Mouse (Mus musculus): ENCODE measurements around the gene Plcb4.

The Plcb4 gene

GRCm38 (mm10) chr2:135856826-135857225 is 198.0 kb downstream of the Plcb4 start:
- DNase-seq = no peak

- no peak for DNase-seq
These were observed 203.0 kb downstream of the Plcb4 start for GRCm38 (mm10) chr2:135861531-135862488.

- no peak for DNase-seq
These were observed 203.9 kb downstream of the Plcb4 start for GRCm38 (mm10) chr2:135862489-135863390.

GRCm38 (mm10) chr2:135863391-135864076 is 204.7 kb downstream of the Plcb4 start:
- DNase-seq = peak; percentile 23

DNA sequence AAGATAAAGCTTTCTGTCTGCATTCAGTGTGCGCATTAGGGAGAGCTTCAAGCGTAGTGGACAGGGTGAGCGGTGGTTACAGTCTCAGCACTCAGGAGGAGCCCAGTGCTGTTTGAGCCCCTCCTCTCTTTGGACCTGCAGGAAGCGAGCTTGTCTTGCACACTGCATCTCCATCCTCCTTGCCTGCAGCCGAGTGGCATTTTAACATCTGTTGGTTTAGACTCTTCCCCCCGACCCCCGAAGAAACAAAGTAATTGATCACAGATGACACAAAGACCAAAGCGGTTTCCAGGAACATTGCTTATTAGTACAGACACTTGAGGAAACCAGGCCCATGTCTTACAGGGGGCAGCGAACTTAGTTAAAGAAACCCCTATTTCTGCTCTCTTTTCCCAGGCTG is 207.6 kb downstream of the Plcb4 start:
- no peak for DNase-seq

- DNase-seq = no peak
These were observed 208.0 kb downstream of the Plcb4 start for GRCm38 (mm10) chr2:135866838-135867237.

GRCm38 (mm10) chr2:135869637-135870036 is 210.8 kb downstream of the Plcb4 start:
- DNase-seq = no peak

- DNase-seq = no peak
These were observed 214.3 kb downstream of the Plcb4 start for GRCm38 (mm10) chr2:135873146-135873545.

- DNase-seq = peak; percentile 28
These were observed 214.9 kb downstream of the Plcb4 start for GRCm38 (mm10) chr2:135873761-135874160.

- peak; percentile 34 for DNase-seq
These were observed 216.7 kb downstream of the Plcb4 start for GRCm38 (mm10) chr2:135875549-135875948.

DNA sequence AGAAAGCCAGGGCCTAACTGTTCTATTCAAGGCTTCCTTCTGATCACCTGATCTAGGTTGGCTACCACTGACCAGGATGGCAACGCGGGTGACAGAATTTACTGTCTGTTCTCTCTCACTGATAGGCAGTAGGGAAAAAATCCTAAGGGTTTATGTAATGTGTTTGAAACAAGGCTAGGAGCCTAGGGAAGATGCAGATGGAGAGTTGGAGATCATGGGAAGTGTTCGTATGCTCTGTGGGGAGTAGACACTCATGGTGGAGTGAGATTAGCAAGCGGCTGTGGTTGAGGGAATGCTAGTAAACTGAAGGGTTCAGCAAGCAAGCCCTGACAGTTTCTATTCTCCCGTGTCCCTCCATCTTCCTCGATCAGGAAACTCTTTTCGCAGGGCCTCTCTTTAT is 220.5 kb downstream of the Plcb4 start:
- DNase-seq = no peak

- DNase-seq = peak; percentile 22
These were observed 221.5 kb downstream of the Plcb4 start for GRCm38 (mm10) chr2:135880269-135880760.

DNA sequence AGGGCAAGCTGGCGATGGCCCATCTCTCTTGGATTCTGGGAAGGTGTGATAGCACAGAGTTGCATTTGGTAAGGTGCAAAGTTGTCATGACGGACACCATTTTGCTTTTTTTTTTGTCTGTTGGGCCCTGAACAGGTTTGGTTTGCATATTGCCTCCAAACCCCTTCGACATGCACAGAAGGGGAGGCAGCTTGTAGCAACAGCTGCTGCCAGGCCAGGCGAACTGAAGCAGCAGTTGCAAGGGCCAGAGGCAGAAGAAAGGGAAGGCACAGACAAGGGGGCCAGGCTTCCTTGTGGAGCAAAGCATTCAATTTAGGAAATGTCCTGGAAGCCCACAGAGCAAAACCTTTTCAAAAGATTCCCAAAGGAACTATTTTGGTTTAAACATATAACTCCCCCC is 224.5 kb downstream of the Plcb4 start:
- no peak for DNase-seq

DNA sequence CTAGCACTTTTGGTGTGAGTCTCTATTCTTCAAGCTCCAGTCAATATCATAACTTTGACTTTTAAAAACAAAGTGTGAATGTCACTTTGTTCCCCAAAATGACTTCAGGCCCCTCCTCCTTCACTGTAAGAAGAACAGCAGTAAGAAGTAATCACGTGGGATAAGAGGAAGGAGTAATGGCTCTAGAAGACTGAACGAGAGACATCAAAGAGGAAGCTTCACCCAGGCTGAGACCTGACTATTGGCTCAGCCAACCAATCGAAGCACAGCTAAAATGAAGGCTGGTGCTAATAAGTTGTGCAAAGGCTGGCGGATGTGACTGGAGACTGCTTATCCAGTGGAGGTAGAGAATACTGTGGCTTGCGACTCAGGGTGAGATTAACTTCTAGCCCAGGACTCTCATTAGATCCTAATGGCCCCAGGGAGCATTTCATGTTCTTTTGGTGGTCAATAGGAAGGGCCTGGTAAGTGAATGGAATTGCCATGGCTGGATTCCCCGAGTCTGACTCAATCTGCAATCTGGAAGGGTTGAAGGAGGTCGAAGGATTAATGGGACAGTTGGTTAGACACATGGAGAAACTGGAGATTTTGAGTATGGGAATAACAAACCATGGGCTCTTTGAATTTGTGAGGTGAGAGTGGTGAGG is 225.8 kb downstream of the Plcb4 start:
- no peak for DNase-seq

DNA sequence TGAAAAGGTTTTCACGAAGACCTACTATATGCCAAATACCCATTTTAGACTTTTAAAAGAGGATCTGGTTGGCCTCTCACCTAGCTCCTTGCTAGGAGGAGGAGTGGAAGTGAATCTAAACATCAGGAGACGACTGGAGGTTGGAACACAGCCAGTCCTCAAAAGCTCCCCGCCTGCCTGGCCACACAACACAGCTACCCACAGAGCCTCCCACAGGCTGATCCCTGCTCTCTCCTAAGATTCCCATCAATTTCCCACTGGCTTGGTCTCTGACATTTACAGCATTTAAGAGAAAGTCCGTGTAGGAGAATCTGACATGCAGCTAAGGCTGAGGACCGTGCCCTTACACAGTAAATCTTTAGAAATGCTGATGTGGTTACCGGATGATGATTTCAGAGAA is 226.8 kb downstream of the Plcb4 start:
- no peak for DNase-seq

GRCm38 (mm10) chr2:135886081-135886679 is 227.4 kb downstream of the Plcb4 start:
- DNase-seq = no peak

DNA sequence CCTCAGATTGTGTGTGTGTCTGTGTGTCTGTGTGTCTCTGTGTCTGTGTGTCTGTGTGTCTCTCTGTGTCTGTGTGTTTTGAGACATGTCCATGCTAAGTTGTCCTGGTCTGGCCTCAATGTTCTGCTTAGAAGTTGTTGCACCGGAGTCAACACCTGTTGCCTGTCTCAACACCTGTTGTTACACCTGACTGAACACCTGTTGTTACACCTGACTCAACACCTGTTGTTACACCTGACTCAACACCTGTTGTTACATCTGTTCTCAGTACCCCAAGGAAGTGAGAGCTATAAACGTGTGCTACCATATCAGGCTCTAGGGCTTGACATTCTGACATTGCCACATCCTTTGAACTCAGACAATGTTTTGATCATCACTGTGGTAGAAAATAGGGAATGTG is 229.0 kb downstream of the Plcb4 start:
- no peak for DNase-seq

- DNase-seq = no peak
These were observed 229.4 kb downstream of the Plcb4 start for GRCm38 (mm10) chr2:135888206-135888605.

- no peak for DNase-seq
These were observed 230.0 kb downstream of the Plcb4 start for GRCm38 (mm10) chr2:135888767-135889166.

DNA sequence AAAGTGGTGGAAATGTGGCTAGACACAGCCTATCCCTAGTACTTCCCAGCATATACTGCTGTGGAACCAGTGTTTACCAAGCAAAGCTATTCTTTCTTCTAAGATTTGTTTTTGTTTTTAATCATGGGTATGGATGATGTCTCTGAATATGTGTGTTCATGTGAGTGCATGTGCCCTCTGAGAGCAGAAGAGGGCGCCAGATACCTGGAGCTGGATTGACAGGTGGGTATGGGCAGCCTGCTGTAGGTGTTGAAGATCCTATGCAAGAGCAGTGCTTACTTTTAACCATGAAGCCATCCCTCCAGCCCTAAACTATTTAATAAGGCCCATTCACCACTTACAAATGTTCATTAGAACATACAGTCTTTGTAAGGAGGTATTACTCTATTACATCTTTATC is 231.3 kb downstream of the Plcb4 start:
- DNase-seq = no peak

DNA sequence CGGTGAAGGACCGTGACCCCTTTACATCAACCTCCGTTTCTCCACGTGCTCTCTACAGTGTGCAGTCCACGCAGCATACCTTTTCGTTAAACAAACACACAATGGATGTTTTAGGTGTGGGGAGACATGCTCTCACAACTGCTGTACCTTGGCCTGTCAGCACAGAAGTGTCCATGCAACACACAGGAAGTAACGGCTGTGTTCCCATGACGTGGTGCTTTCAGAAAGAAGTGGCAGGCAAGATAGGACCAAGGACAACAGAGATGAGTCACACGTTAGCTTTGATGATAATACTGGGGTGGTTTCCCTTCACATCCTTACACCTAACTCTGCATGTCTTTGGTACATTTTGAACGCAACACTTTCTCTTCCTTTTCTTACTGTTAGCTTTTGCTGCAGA is 232.3 kb downstream of the Plcb4 start:
- DNase-seq = no peak

DNA sequence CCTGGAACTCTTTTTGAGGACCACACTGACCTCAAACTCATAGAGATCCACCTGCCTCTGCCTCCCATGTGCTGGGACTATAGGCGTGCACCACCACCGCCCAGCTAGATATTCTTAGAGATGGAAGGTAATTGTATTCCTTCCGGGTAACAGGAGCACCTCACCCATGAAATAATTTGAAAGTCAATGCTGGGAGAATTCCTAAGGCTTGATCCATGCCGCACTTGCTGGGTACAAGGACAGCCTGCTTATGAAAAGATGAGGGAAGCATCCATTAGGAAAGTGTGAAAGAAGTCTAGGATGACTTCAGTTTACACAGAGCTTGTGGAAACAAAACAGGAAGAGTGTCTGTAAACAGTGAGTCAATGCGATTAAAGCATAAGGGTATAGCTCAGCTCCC is 232.9 kb downstream of the Plcb4 start:
- no peak for DNase-seq

All from kidney, postnatal 14 days (tissue).